Mouse (Mus musculus): ENCODE results near the gene Camp. TPM values are rescaled to one million over a fixed set of nuclear protein-coding genes. Genes with fewer than 3 reads are reported as not detected.
"Not testable (repeated sequence)": the region's sequence is repeated elsewhere in the genome, so short reads cannot be mapped to it uniquely, and the experiment has no call there.

Gene Camp
- polyA plus RNA-seq, 1 experiment from 2014 or later: 0.44 TPM

DNA sequence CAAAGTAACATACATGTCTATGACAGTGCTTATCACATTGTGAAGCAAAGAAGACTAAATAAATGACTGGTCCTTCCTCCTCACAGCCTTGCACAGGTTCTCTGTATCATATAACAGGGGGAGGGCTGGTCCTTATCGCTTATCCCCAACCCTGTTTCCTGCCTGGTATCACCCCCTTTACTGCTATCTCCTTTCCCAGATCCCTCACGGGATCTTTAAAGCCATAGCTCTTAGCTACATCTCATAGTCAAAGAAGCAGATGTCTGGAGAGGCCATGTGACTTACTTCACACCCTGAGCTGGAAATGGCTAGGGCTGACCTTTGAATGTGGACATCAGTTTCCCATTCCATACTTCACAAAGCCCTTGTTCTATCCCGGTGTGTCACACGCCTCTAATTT lies 23.7 kb downstream of the Camp start:
- Histone ChIP-seq H3K9me3 (ENCODE audit: control insufficient read depth, low read length) (no peaks in the 10 kb centered on the region), H3K4me1 (replicated peaks; ENCODE audit: control insufficient read depth, insufficient read depth, low read length) (no peaks in the 10 kb centered on the region), H3K4me2 (ENCODE audit: low read depth, low read length, severe bottlenecking) (no peak overlapping the region), H3K27me3 (ENCODE audit: control insufficient read depth, insufficient read depth, low read length) (no peaks in the 10 kb centered on the region), H3K36me3 (ENCODE audit: control insufficient read depth, insufficient read depth, low read length) (no peaks in the 10 kb centered on the region), H3K9ac (ENCODE audit: low read length) (no peak overlapping the region), H3K4me3 (ENCODE audit: low read depth, low read length) (no peak overlapping the region), H3K27ac (ENCODE audit: low read depth, low read length) (no peak overlapping the region)
- ATAC-seq (replicated peaks; ENCODE audit: low FRiP score): no peak
- WGBS: 71% methylated on average over 4 of the region's 4 CpGs
- no peak for DNase-seq (ENCODE audit: low spot score)

DNA sequence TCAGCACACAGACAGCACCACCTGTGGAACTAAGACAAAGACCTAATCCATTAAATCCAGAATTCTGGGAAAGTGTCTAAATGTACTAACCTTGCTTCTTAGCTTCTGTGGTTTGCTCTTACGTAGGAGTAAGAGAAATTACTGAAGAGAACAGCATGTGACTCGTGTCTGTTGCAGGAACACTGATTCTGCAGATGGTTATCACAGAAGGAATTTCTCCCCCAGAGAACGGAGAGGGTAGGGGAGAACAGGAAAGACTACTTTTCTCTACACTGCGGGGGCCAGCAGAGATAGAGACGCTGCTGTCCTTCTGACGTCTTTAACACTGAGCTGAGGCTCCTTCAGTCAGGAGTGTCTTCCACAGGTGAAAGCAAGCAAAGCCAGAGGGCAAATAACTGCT lies 33.1 kb downstream of the Camp start:
- Histone ChIP-seq H3K27me3 (ENCODE audit: control insufficient read depth, insufficient read depth, low read length) (no peaks in the 10 kb centered on the region), H3K9me3 (ENCODE audit: control insufficient read depth, low read length) (no peaks in the 10 kb centered on the region), H3K4me2 (ENCODE audit: low read depth, low read length, severe bottlenecking) (no peak overlapping the region), H3K36me3 (ENCODE audit: control insufficient read depth, insufficient read depth, low read length) (no peaks in the 10 kb centered on the region), H3K27ac (ENCODE audit: low read depth, low read length) (no peak overlapping the region), H3K4me1 (replicated peaks; ENCODE audit: control insufficient read depth, insufficient read depth, low read length) (no peaks in the 10 kb centered on the region), H3K4me3 (ENCODE audit: low read depth, low read length) (no peak overlapping the region), H3K9ac (ENCODE audit: low read length) (no peak overlapping the region)
- ATAC-seq (replicated peaks; ENCODE audit: low FRiP score): no peak
- DNase-seq (ENCODE audit: low spot score): no peak
- 64% methylated on average over 6 of the region's 6 CpGs for WGBS

DNA sequence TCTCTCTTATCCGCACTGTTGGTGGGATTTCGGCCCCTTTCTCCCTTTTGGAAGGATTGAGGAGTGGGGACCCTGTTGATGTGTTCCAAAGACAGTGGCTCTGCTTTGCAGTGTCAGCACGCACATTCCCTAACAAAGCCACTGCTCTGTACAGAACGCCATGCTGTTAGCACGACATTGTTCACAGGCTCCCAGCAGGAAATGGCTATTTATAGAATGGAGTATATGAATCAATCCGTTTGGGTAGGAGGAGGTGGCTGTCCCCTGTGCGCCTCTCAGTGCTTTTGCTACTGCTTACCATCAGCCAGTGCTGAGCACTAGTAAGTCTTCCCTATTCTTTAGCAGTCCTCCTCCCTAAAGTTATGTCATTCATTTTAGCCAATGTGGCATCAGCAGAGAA lies 36.0 kb downstream of the Camp start:
- Histone ChIP-seq H3K4me2 (ENCODE audit: low read depth, low read length, severe bottlenecking) (no peak overlapping the region), H3K27me3 (ENCODE audit: control insufficient read depth, insufficient read depth, low read length) (no peaks in the 10 kb centered on the region), H3K27ac (ENCODE audit: low read depth, low read length) (no peak overlapping the region), H3K4me1 (replicated peaks; ENCODE audit: control insufficient read depth, insufficient read depth, low read length) (no peaks in the 10 kb centered on the region), H3K4me3 (ENCODE audit: low read depth, low read length) (no peak overlapping the region), H3K9me3 (ENCODE audit: control insufficient read depth, low read length) (no peaks in the 10 kb centered on the region), H3K36me3 (ENCODE audit: control insufficient read depth, insufficient read depth, low read length) (no peaks in the 10 kb centered on the region), H3K9ac (ENCODE audit: low read length) (no peak overlapping the region)
- no peak for DNase-seq (ENCODE audit: low spot score)
- no peak for ATAC-seq (replicated peaks; ENCODE audit: low FRiP score)
- 56% methylated on average over 7 of the region's 7 CpGs for WGBS

DNA sequence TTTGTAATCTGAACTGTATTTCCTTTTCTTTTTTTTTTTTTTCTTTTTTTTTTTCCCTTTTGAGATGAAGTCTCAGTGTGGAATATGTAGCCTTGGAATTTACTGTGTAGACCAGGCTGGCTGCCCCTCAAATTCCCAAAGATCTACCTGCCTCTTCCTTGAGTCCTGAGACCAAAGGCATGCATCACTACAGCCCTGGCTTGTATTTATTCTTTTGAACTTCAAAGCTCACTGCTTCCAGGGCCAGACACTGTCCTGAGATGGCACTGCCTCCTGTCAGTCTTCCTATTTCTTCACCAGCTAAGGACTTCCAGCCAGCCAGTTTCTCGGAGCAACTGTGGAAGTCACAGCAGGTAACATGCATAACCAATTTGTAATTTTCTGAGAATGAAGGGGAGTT lies 37.4 kb downstream of the Camp start, which contains the start of gene Spink8:
Spink8 (plus strand) TSS at position 301 of the 400 bp plus-strand sequence.
- no peak for ATAC-seq (replicated peaks; ENCODE audit: low FRiP score)
- Histone ChIP-seq H3K36me3 (ENCODE audit: control insufficient read depth, insufficient read depth, low read length) (no peaks in the 10 kb centered on the region), H3K4me1 (replicated peaks; ENCODE audit: control insufficient read depth, insufficient read depth, low read length) (no peaks in the 10 kb centered on the region), H3K27ac (ENCODE audit: low read depth, low read length) (no peak within 1 kb of the TSS), H3K4me3 (ENCODE audit: low read depth, low read length) (no peak within 1 kb of the TSS), H3K9me3 (ENCODE audit: control insufficient read depth, low read length) (no peaks in the 10 kb centered on the region), H3K27me3 (ENCODE audit: control insufficient read depth, insufficient read depth, low read length) (no peaks in the 10 kb centered on the region), H3K9ac (ENCODE audit: low read length) (no peak within 1 kb of the TSS), H3K4me2 (ENCODE audit: low read depth, low read length, severe bottlenecking) (no peak within 1 kb of the TSS)
- 80% methylated on average over 1 of the region's 1 CpGs for WGBS
- no peak for DNase-seq (ENCODE audit: low spot score)

DNA sequence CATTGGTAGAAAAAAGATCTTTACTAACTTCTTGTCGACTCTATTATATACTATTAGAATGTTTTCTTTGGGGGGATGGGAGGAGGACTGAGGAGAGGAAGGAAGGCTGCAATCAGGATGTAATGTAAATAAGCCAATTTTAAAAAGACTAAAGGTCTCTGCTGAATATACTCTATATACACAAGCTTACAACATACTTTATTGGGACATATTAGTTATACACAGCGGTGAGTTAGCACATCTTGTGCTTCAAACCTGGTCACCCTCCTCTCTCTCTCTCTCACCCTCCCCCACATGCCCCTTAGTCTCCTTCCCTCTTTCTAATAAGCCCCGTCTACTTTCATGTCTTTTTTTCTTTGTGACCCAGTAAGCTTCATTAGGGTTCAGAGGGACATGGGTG lies 41.5 kb downstream of the Camp start:
- no peaks in the 10 kb centered on the region for H3K9me3 ChIP-seq (ENCODE audit: control insufficient read depth, low read length)
- H3K27ac ChIP-seq (ENCODE audit: low read depth, low read length): no peak overlapping the region
- WGBS: 50% methylated on average over 3 of the region's 3 CpGs
- no peak overlapping the region for H3K4me3 ChIP-seq (ENCODE audit: low read depth, low read length)
- DNase-seq (ENCODE audit: low spot score) (no peak), ATAC-seq (replicated peaks; ENCODE audit: low FRiP score) (no peak)
- H3K36me3 ChIP-seq (ENCODE audit: control insufficient read depth, insufficient read depth, low read length): no peaks in the 10 kb centered on the region
- H3K4me1 ChIP-seq (replicated peaks; ENCODE audit: control insufficient read depth, insufficient read depth, low read length): no peaks in the 10 kb centered on the region
- no peak overlapping the region for H3K4me2 ChIP-seq (ENCODE audit: low read depth, low read length, severe bottlenecking)
- no peak overlapping the region for H3K9ac ChIP-seq (ENCODE audit: low read length)
- H3K27me3 ChIP-seq (ENCODE audit: control insufficient read depth, insufficient read depth, low read length): no peaks in the 10 kb centered on the region

DNA sequence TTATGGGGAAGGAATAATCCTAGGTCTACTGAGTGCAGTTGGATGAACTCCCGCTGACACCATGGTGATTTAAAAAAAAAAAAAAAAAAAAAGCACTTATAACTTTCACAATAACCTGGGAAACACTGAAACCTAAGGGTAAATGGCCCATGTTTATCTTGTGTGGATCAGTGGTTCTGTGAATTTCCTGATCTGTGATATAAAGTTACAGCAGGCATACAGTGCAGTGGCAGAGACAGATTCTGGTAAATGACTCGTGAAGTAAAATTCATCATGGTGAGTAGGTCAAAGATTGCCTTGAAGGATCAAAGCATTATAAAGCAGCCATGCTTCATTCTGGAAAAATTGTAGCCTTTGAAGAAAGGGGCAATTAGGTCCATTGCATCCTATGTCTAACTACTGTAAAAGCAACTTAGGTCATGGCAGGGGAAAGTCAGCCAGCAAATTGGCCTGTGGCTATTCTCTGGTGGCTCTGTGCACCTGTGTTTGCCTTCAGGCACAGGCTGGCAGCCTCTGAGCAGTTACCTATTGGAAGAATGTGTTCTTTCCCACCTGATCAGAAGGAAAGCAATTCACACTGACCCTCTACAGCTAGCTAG lies 42.6 kb downstream of the Camp start:
- ATAC-seq (replicated peaks; ENCODE audit: low FRiP score) (no peak), DNase-seq (ENCODE audit: low spot score) (no peak)
- H3K27ac ChIP-seq (ENCODE audit: low read depth, low read length): no peak overlapping the region
- no peaks in the 10 kb centered on the region for H3K36me3 ChIP-seq (ENCODE audit: control insufficient read depth, insufficient read depth, low read length)
- H3K27me3 ChIP-seq (ENCODE audit: control insufficient read depth, insufficient read depth, low read length): no peaks in the 10 kb centered on the region
- H3K4me2 ChIP-seq (ENCODE audit: low read depth, low read length, severe bottlenecking): no peak overlapping the region
- no peaks in the 10 kb centered on the region for H3K4me1 ChIP-seq (replicated peaks; ENCODE audit: control insufficient read depth, insufficient read depth, low read length)
- no peak overlapping the region for H3K9ac ChIP-seq (ENCODE audit: low read length)
- 78% methylated on average over 2 of the region's 2 CpGs for WGBS
- no peaks in the 10 kb centered on the region for H3K9me3 ChIP-seq (ENCODE audit: control insufficient read depth, low read length)
- no peak overlapping the region for H3K4me3 ChIP-seq (ENCODE audit: low read depth, low read length)

DNA sequence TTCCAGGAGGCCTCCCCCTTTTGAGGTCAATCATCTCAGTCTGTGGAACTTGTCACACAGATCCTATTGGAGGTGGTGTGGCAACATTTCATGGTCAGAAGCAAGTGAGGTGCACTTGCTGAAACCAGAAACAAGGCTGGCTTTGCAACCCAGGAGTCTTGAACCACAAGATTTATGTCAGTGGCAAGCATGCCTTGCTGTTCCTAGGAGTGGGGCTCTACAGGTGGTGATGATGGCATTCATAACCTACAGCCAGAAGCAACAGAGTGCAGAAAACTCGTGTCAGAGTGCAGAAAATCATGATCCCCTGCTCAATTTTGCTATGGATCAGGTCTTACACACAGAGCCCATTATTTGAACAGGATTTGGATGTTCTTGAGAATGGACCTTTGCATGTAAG lies 43.2 kb downstream of the Camp start:
- Histone ChIP-seq H3K4me1 (replicated peaks; ENCODE audit: control insufficient read depth, insufficient read depth, low read length) (no peaks in the 10 kb centered on the region), H3K4me2 (ENCODE audit: low read depth, low read length, severe bottlenecking) (no peak overlapping the region), H3K27ac (ENCODE audit: low read depth, low read length) (no peak overlapping the region), H3K9me3 (ENCODE audit: control insufficient read depth, low read length) (no peaks in the 10 kb centered on the region), H3K9ac (ENCODE audit: low read length) (no peak overlapping the region), H3K27me3 (ENCODE audit: control insufficient read depth, insufficient read depth, low read length) (no peaks in the 10 kb centered on the region), H3K4me3 (ENCODE audit: low read depth, low read length) (no peak overlapping the region), H3K36me3 (ENCODE audit: control insufficient read depth, insufficient read depth, low read length) (no peaks in the 10 kb centered on the region)
- ATAC-seq (replicated peaks; ENCODE audit: low FRiP score) (no peak), DNase-seq (ENCODE audit: low spot score) (no peak)
- 53% methylated on average over 1 of the region's 1 CpGs for WGBS

DNA sequence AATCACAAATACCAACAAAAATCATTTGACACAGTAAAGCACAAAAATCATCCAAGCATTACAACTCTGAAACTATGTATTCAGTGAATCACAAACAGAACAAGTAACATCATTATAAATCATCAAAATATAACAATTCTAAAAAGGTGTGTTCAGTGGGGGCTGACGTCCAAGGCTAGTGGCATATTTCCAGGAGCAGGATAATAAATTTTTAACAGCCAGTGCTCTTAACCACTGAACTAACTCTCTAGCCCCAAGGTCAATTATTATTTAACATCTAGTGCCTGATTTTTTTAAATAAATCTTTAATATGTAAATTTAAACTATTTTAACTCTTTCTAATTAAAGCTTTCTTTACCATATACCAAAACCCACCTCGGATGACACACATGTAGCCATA lies 43.8 kb downstream of the Camp start:
- WGBS: 92% methylated on average over 2 of the region's 2 CpGs
- H3K9me3 ChIP-seq (ENCODE audit: control insufficient read depth, low read length): not testable (repeated sequence)

DNA sequence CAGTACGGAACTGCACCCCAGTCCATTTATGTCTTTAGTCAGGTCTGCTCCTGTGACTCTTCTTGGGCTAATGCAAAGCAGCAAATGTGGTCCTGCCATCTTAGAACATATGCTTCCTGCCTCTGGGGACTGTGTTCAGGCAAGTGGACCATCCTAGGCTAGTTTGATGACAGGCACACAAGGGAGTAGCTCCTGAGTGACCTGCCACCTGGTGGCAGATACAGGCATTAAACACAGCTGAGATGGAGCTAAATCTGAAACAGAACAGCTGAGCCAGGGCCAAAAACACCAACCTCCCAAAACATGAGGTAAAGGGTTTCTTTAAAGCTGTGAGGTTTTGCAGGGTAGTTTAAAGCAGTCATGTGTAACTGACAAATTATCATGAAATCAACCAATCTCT lies 51.4 kb downstream of the Camp start:
- Histone ChIP-seq H3K27ac (ENCODE audit: low read depth, low read length) (no peak overlapping the region), H3K4me3 (ENCODE audit: low read depth, low read length) (no peak overlapping the region), H3K27me3 (ENCODE audit: control insufficient read depth, insufficient read depth, low read length) (no peaks in the 10 kb centered on the region), H3K36me3 (ENCODE audit: control insufficient read depth, insufficient read depth, low read length) (no peaks in the 10 kb centered on the region), H3K9ac (ENCODE audit: low read length) (no peak overlapping the region), H3K4me2 (ENCODE audit: low read depth, low read length, severe bottlenecking) (no peak overlapping the region), H3K4me1 (replicated peaks; ENCODE audit: control insufficient read depth, insufficient read depth, low read length) (no peaks in the 10 kb centered on the region), H3K9me3 (ENCODE audit: control insufficient read depth, low read length) (no peaks in the 10 kb centered on the region)
- ATAC-seq (replicated peaks; ENCODE audit: low FRiP score) (no peak), DNase-seq (ENCODE audit: low spot score) (no peak)
- WGBS: 86% methylated on average over 1 of the region's 1 CpGs

More for the DNA sequence above, 43.8 kb downstream of the Camp start:
- H3K27me3 ChIP-seq (ENCODE audit: control insufficient read depth, insufficient read depth, low read length); H3K4me3 ChIP-seq (ENCODE audit: low read depth, low read length); H3K9ac ChIP-seq (ENCODE audit: low read length); H3K4me2 ChIP-seq (ENCODE audit: low read depth, low read length, severe bottlenecking); H3K36me3 ChIP-seq (ENCODE audit: control insufficient read depth, insufficient read depth, low read length); H3K4me1 ChIP-seq (replicated peaks; ENCODE audit: control insufficient read depth, insufficient read depth, low read length); DNase-seq (ENCODE audit: low spot score); H3K27ac ChIP-seq (ENCODE audit: low read depth, low read length); ATAC-seq (replicated peaks; ENCODE audit: low FRiP score): not testable (repeated sequence)
